17 mouse cellular contexts compared by ENCODE assay signal in the genomic region with DNA sequence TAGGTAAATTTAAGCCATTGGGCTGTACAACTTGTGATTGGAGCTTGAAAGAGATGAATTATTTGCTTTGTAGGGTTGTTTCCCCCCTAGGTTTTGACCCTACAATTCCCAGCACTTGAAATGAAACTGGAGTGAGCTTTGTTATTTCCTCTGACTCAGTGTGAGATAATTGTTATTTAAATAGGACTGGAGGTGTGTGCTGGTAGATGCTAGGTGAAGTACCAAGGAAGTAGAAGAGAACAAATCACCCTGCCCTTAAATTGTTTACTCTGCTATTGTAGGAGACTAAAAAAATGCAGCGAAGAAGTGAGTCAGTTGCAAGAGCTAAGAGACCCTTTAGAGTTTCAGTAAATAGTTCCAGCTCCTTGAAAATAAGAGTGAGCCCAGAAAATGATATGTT.
"Had no signal": no experiment of that assay in that cellular context is flagged by ENCODE, and none has a peak within 500 bp of the region (broad histone marks: within the 10 kb centered on the region; RNA-seq: fewer than 3 reads in every experiment).

No protein-coding gene starts in this region.

- H3K4me3 ChIP-seq: liver, embryonic 13.5 days; liver, embryonic 15.5 days; lung, embryonic 15.5 days; megakaryocyte, embryonic 14.5 days; midbrain, embryonic 13.5 days; midbrain, embryonic 15.5 days; neural tube, embryonic 12.5 days; stomach, embryonic 15.5 days had no signal

- H3K4me1 ChIP-seq: liver, embryonic 13.5 days; liver, embryonic 15.5 days; lung, embryonic 15.5 days; megakaryocyte, embryonic 14.5 days; midbrain, embryonic 13.5 days; midbrain, embryonic 15.5 days; neural tube, embryonic 12.5 days; stomach, embryonic 15.5 days had no signal

- H3K36me3 ChIP-seq: liver, embryonic 13.5 days; liver, embryonic 15.5 days; lung, embryonic 15.5 days; midbrain, embryonic 13.5 days; midbrain, embryonic 15.5 days; neural tube, embryonic 12.5 days; stomach, embryonic 15.5 days had no signal

- DNase-seq: liver, embryonic 13.5 days; liver, postnatal 0 days; lung, adult 2 months; lung, postnatal 10 days; lung, postnatal 36 days; right cerebral cortex, postnatal 14 days; thymus, adult 18-20 months; thymus, postnatal 14 days; thymus, postnatal 36 days had no signal

- H3K9me3 ChIP-seq: liver, embryonic 13.5 days; liver, embryonic 15.5 days; lung, embryonic 15.5 days; megakaryocyte, embryonic 14.5 days; midbrain, embryonic 13.5 days; midbrain, embryonic 15.5 days; neural tube, embryonic 12.5 days; stomach, embryonic 15.5 days had no signal

- H3K9ac ChIP-seq: liver, embryonic 13.5 days; liver, embryonic 15.5 days; liver, postnatal 0 days; lung, embryonic 15.5 days; midbrain, embryonic 13.5 days; midbrain, embryonic 15.5 days; neural tube, embryonic 12.5 days; stomach, embryonic 15.5 days had no signal

- H3K27ac ChIP-seq: liver, embryonic 13.5 days; liver, embryonic 15.5 days; lung, embryonic 15.5 days; macrophage; midbrain, embryonic 13.5 days; midbrain, embryonic 15.5 days; neural tube, embryonic 12.5 days; stomach, embryonic 15.5 days had no signal
